Mouse (Mus musculus): ENCODE results near the gene Ptprm. TPM values are rescaled to one million over a fixed set of nuclear protein-coding genes. Genes with fewer than 3 reads are reported as not detected.
A peak's percentile ranks its signal among the peaks of the same experiment; 100 is the strongest.

The Ptprm gene
- polyA plus RNA-seq, 1 experiment from 2014 or later, result 16.3 TPM

- Histone ChIP-seq H3K27ac (no peak overlapping the region), H3K4me3 (no peak overlapping the region), H3K9ac (no peak overlapping the region), H3K27me3 (no peaks in the 10 kb centered on the region), H3K4me2 (no peak overlapping the region), H3K9me3 (no peaks in the 10 kb centered on the region), H3K4me1 (replicated peaks) (0 out of 2 replicates have a peak, but pooled peaks cover 6% of the 10 kb centered on the region), H3K36me3 (no peaks in the 10 kb centered on the region)
- no peak for ATAC-seq (ENCODE audit: low FRiP score)
- WGBS, result 86% methylated on average over 1 of the region's 1 CpGs
Measured at GRCm38 (mm10) chr17:66988014-66988413, 366.2 kb downstream of the Ptprm start.

- H3K36me3 ChIP-seq, result no peaks in the 10 kb centered on the region
- no peak overlapping the region for H3K4me2 ChIP-seq
- H3K4me1 ChIP-seq (replicated peaks), result no peaks in the 10 kb centered on the region; the same call in 1 of the 2 replicates
- H3K9ac ChIP-seq, result no peak overlapping the region
- H3K9me3 ChIP-seq, result no peaks in the 10 kb centered on the region
- no peak for ATAC-seq (ENCODE audit: low FRiP score)
- 84% methylated on average over 2 of the region's 2 CpGs for WGBS
- no peak overlapping the region for H3K27ac ChIP-seq
- H3K27me3 ChIP-seq, result no peaks in the 10 kb centered on the region
- no peak overlapping the region for H3K4me3 ChIP-seq
Measured at GRCm38 (mm10) chr17:66981649-66982048, 372.6 kb downstream of the Ptprm start.

- Histone ChIP-seq H3K36me3 (no peaks in the 10 kb centered on the region), H3K9me3 (no peaks in the 10 kb centered on the region)
- WGBS, result 81% methylated on average over 5 of the region's 5 CpGs
Measured at GRCm38 (mm10) chr17:66979971-66980370, 374.3 kb downstream of the Ptprm start.

GRCm38 (mm10) chr17:66976490-66976889 is 377.8 kb downstream of the Ptprm start:
- no peak overlapping the region for H3K27ac ChIP-seq
- no peak overlapping the region for H3K4me2 ChIP-seq
- H3K36me3 ChIP-seq, result no peaks in the 10 kb centered on the region
- no peak for ATAC-seq (ENCODE audit: low FRiP score)
- 71% methylated on average over 5 of the region's 5 CpGs for WGBS
- H3K9ac ChIP-seq, result no peak overlapping the region
- no peaks in the 10 kb centered on the region; the same call in 1 of the 2 replicates for H3K4me1 ChIP-seq (replicated peaks)
- H3K9me3 ChIP-seq, result no peaks in the 10 kb centered on the region
- no peaks in the 10 kb centered on the region for H3K27me3 ChIP-seq
- H3K4me3 ChIP-seq, result no peak overlapping the region

More at GRCm38 (mm10) chr17:66979971-66980370, 374.3 kb downstream of the Ptprm start:
- Histone ChIP-seq H3K4me1 (replicated peaks) (no peaks in the 10 kb centered on the region; the same call in 1 of the 2 replicates), H3K27me3 (no peaks in the 10 kb centered on the region), H3K27ac (no peak overlapping the region), H3K9ac (no peak overlapping the region), H3K4me3 (no peak overlapping the region), H3K4me2 (no peak overlapping the region)
- no peak for ATAC-seq (ENCODE audit: low FRiP score)

GRCm38 (mm10) chr17:66972976-66973375 is 381.3 kb downstream of the Ptprm start:
- H3K4me1 ChIP-seq (replicated peaks), result no peaks in the 10 kb centered on the region; the same call in 1 of the 2 replicates
- H3K9me3 ChIP-seq, result no peaks in the 10 kb centered on the region
- ATAC-seq (ENCODE audit: low FRiP score), result no peak
- H3K4me2 ChIP-seq, result no peak overlapping the region
- no peaks in the 10 kb centered on the region for H3K27me3 ChIP-seq
- H3K4me3 ChIP-seq, result no peak overlapping the region
- H3K27ac ChIP-seq, result no peak overlapping the region
- 80% methylated on average over 3 of the region's 3 CpGs for WGBS
- no peak overlapping the region for H3K9ac ChIP-seq
- no peaks in the 10 kb centered on the region for H3K36me3 ChIP-seq

GRCm38 (mm10) chr17:66960986-66961385 is 393.3 kb downstream of the Ptprm start:
- H3K4me1 ChIP-seq (replicated peaks), result peaks cover 16% of the 10 kb centered on the region
- H3K27ac ChIP-seq, result peak overlapping the region; percentile 58
- no peaks in the 10 kb centered on the region for H3K36me3 ChIP-seq
- WGBS, result 52% methylated on average over 5 of the region's 5 CpGs
- H3K9ac ChIP-seq, result no peak overlapping the region
- H3K9me3 ChIP-seq, result no peaks in the 10 kb centered on the region
- no peak overlapping the region for H3K4me3 ChIP-seq
- no peak for ATAC-seq (ENCODE audit: low FRiP score)
- H3K4me2 ChIP-seq, result no peak overlapping the region
- H3K27me3 ChIP-seq, result no peaks in the 10 kb centered on the region

GRCm38 (mm10) chr17:66960557-66960956 is 393.7 kb downstream of the Ptprm start:
- H3K27ac ChIP-seq, result 0 out of 2 replicates have a peak overlapping the region, but pooled peaks have one; percentile 58
- 81% methylated on average over 6 of the region's 6 CpGs for WGBS

GRCm38 (mm10) chr17:66959815-66960214 is 394.4 kb downstream of the Ptprm start:
- H3K4me3 ChIP-seq, result no peak overlapping the region
- no peaks in the 10 kb centered on the region for H3K36me3 ChIP-seq
- no peaks in the 10 kb centered on the region for H3K9me3 ChIP-seq
- no peak overlapping the region for H3K4me2 ChIP-seq
- no peaks in the 10 kb centered on the region for H3K27me3 ChIP-seq
- no peak overlapping the region for H3K9ac ChIP-seq
- WGBS, result 94% methylated on average over 2 of the region's 2 CpGs
- H3K4me1 ChIP-seq (replicated peaks), result peaks cover 16% of the 10 kb centered on the region
- ATAC-seq (ENCODE audit: low FRiP score), result no peak
- no peak overlapping the region for H3K27ac ChIP-seq

More at GRCm38 (mm10) chr17:66960557-66960956, 393.7 kb downstream of the Ptprm start:
- Histone ChIP-seq H3K4me1 (replicated peaks) (peaks cover 16% of the 10 kb centered on the region), H3K36me3 (no peaks in the 10 kb centered on the region), H3K27me3 (no peaks in the 10 kb centered on the region), H3K9ac (no peak overlapping the region), H3K9me3 (no peaks in the 10 kb centered on the region), H3K4me2 (no peak overlapping the region), H3K4me3 (no peak overlapping the region)
- ATAC-seq (ENCODE audit: low FRiP score), result no peak

GRCm38 (mm10) chr17:66958766-66959165 is 395.5 kb downstream of the Ptprm start:
- Histone ChIP-seq H3K4me1 (replicated peaks) (peaks cover 16% of the 10 kb centered on the region), H3K4me3 (no peak overlapping the region), H3K27me3 (no peaks in the 10 kb centered on the region), H3K9ac (no peak overlapping the region), H3K36me3 (no peaks in the 10 kb centered on the region), H3K4me2 (no peak overlapping the region), H3K9me3 (no peaks in the 10 kb centered on the region), H3K27ac (no peak overlapping the region)
- WGBS, result 80% methylated on average over 2 of the region's 2 CpGs
- no peak for ATAC-seq (ENCODE audit: low FRiP score)

GRCm38 (mm10) chr17:66944498-66944897 is 409.8 kb downstream of the Ptprm start:
- Histone ChIP-seq H3K9ac (no peak overlapping the region), H3K36me3 (no peaks in the 10 kb centered on the region), H3K4me3 (no peak overlapping the region), H3K4me1 (replicated peaks) (0 out of 2 replicates have a peak, but pooled peaks cover 4% of the 10 kb centered on the region), H3K27me3 (no peaks in the 10 kb centered on the region), H3K9me3 (no peaks in the 10 kb centered on the region), H3K4me2 (no peak overlapping the region), H3K27ac (0 out of 2 replicates have a peak overlapping the region, but pooled peaks have one; percentile 30)
- no peak for ATAC-seq (ENCODE audit: low FRiP score)
- WGBS, result 64% methylated on average over 4 of the region's 4 CpGs

GRCm38 (mm10) chr17:66943539-66943938 is 410.7 kb downstream of the Ptprm start:
- no peak overlapping the region for H3K27ac ChIP-seq
- H3K36me3 ChIP-seq, result no peaks in the 10 kb centered on the region
- H3K4me2 ChIP-seq, result no peak overlapping the region
- H3K4me1 ChIP-seq (replicated peaks), result 0 out of 2 replicates have a peak, but pooled peaks cover 4% of the 10 kb centered on the region
- WGBS, result 88% methylated on average over 9 of the region's 9 CpGs
- ATAC-seq (ENCODE audit: low FRiP score), result no peak
- H3K4me3 ChIP-seq, result no peak overlapping the region
- no peak overlapping the region for H3K9ac ChIP-seq
- no peaks in the 10 kb centered on the region for H3K9me3 ChIP-seq
- H3K27me3 ChIP-seq, result no peaks in the 10 kb centered on the region

- Histone ChIP-seq H3K36me3 (no peaks in the 10 kb centered on the region), H3K4me2 (no peak overlapping the region), H3K27me3 (no peaks in the 10 kb centered on the region), H3K4me3 (no peak overlapping the region), H3K27ac (no peak overlapping the region), H3K9me3 (peaks cover 7% of the 10 kb centered on the region; the same call in 1 of the 2 replicates), H3K4me1 (replicated peaks) (no peaks in the 10 kb centered on the region), H3K9ac (no peak overlapping the region)
- no peak for ATAC-seq (ENCODE audit: low FRiP score)
- 90% methylated on average over 5 of the region's 5 CpGs for WGBS
Measured at GRCm38 (mm10) chr17:66925611-66926010, 428.6 kb downstream of the Ptprm start.

GRCm38 (mm10) chr17:66914696-66915095 is 439.6 kb downstream of the Ptprm start:
- H3K4me3 ChIP-seq, result no peak overlapping the region
- no peak for ATAC-seq (ENCODE audit: low FRiP score)
- WGBS, result 41% methylated on average over 6 of the region's 6 CpGs

More at GRCm38 (mm10) chr17:66914696-66915095, 439.6 kb downstream of the Ptprm start:
- H3K4me2 ChIP-seq, result no peak overlapping the region
- no peak overlapping the region for H3K9ac ChIP-seq
- no peaks in the 10 kb centered on the region for H3K9me3 ChIP-seq
- no peaks in the 10 kb centered on the region for H3K36me3 ChIP-seq
- no peaks in the 10 kb centered on the region for H3K27me3 ChIP-seq
- no peak overlapping the region for H3K27ac ChIP-seq
- 0 out of 2 replicates have a peak, but pooled peaks cover 3% of the 10 kb centered on the region for H3K4me1 ChIP-seq (replicated peaks)

Measured in hindbrain, embryonic 13.5 days (tissue).